Mouse (Mus musculus): Measurements from ENCODE around the gene Prdx6. TPM values are rescaled to one million over a fixed set of nuclear protein-coding genes. Genes with fewer than 3 reads are reported as not detected.

Prdx6 gene
- polyA plus RNA-seq, 1 experiment = 326 TPM

DNA sequence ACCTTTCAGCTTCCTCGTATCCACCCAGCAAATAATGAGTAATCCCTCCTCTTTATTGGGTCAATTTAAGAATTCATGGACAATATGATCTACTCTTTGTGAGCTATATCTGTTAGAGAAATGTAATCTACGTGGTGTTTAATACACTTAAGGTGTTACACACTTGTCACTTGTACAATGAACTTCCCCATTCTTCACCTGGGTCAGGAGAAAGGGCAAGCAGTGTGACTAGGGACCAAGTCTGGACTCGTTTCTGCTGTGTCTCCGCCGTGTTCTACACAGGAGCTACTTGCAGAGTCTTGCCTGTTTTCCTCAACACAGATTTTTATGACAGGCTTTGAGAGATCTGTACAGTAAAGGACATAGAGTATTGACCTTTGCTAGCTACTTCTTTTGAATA is 13.9 kb upstream of the Prdx6 start:
- Histone ChIP-seq H3K9ac (ENCODE audit: low read depth, poor library complexity, severe bottlenecking) (no peak overlapping the region), H3K4me1 (ENCODE audit: control insufficient read depth, insufficient read depth, low read length) (no peaks in the 10 kb centered on the region), H3K27ac (ENCODE audit: insufficient read depth, low read length) (no peak overlapping the region), H3K4me3 (ENCODE audit: low read depth, low read length) (no peak overlapping the region), H3K36me3 (ENCODE audit: control insufficient read depth, insufficient read depth, low read length, poor library complexity, severe bottlenecking) (no peaks in the 10 kb centered on the region), H3K9me3 (replicated peaks; ENCODE audit: control insufficient read depth, insufficient read depth, low read length, poor library complexity, severe bottlenecking) (no peaks in the 10 kb centered on the region), H3K27me3 (ENCODE audit: control insufficient read depth, insufficient read depth, low read length, poor library complexity, severe bottlenecking) (no peaks in the 10 kb centered on the region; the same call in 1 of the 2 replicates)
- TF ChIP-seq CTCF (IDR thresholded peaks at IDR 0.05; ENCODE audit: low read depth, low read length) (no peak), EP300 (IDR thresholded peaks at IDR 0.05; ENCODE audit: insufficient read depth, low read depth, low read length) (no peak), POLR2A (IDR thresholded peaks at IDR 0.05; ENCODE audit: insufficient read depth, low read length) (no peak)

DNA sequence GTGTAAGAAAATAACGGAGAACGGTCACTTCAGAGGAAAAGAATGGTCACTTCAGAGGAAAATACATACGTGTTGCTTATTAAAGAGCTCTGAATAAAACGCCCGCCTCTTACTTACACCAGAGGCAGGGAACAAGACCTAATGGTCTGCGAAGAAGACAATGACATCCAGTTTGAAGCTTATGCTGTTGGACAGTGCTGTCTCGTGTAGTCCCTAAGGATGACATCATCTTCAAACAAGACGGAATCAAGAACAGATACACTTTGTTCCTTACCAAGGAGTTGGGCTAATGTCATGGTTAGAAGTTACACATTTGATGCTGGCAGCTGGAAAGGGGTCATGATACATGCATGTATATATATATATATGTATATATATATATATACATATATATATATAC is 12.6 kb upstream of the Prdx6 start:
- Histone ChIP-seq H3K36me3 (ENCODE audit: control insufficient read depth, insufficient read depth, low read length, poor library complexity, severe bottlenecking) (no peaks in the 10 kb centered on the region), H3K27me3 (ENCODE audit: control insufficient read depth, insufficient read depth, low read length, poor library complexity, severe bottlenecking) (no peaks in the 10 kb centered on the region; the same call in 1 of the 2 replicates), H3K4me3 (ENCODE audit: low read depth, low read length) (no peak overlapping the region), H3K4me1 (ENCODE audit: control insufficient read depth, insufficient read depth, low read length) (no peaks in the 10 kb centered on the region), H3K27ac (ENCODE audit: insufficient read depth, low read length) (no peak overlapping the region), H3K9me3 (replicated peaks; ENCODE audit: control insufficient read depth, insufficient read depth, low read length, poor library complexity, severe bottlenecking) (no peaks in the 10 kb centered on the region), H3K9ac (ENCODE audit: low read depth, poor library complexity, severe bottlenecking) (no peak overlapping the region)
- TF ChIP-seq CTCF (IDR thresholded peaks at IDR 0.05; ENCODE audit: low read depth, low read length) (no peak), EP300 (IDR thresholded peaks at IDR 0.05; ENCODE audit: insufficient read depth, low read depth, low read length) (no peak), POLR2A (IDR thresholded peaks at IDR 0.05; ENCODE audit: insufficient read depth, low read length) (no peak)

DNA sequence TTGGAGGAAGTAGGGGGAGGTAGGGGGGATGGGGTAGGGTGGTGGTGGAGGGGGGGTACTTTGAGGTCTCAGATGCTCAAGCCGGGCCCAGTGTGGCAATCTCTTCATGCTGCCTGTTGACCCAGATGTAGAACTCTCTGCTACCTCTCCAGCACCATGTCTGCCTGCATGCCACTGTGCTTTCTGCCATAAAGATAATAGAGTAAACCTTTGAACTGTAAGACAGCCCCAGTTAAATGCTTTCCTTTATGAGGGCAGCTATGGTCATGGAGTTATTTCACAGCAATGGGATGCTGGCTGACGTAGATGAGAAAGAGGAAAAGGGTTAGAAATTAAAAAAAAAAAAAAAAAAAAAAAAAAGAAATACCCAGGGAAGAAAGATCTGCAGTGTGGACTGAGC is 11.5 kb upstream of the Prdx6 start:
- H3K27ac ChIP-seq (ENCODE audit: insufficient read depth, low read length) = no peak overlapping the region
- TF ChIP-seq CTCF (IDR thresholded peaks at IDR 0.05; ENCODE audit: low read depth, low read length) (no peak), POLR2A (IDR thresholded peaks at IDR 0.05; ENCODE audit: insufficient read depth, low read length) (no peak), EP300 (IDR thresholded peaks at IDR 0.05; ENCODE audit: insufficient read depth, low read depth, low read length) (no peak)

GRCm38 (mm10) chr1:161260761-161261160 is 9.7 kb upstream of the Prdx6 start:
- H3K9me3 ChIP-seq (replicated peaks; ENCODE audit: control insufficient read depth, insufficient read depth, low read length, poor library complexity, severe bottlenecking) = no peaks in the 10 kb centered on the region
- H3K9ac ChIP-seq (ENCODE audit: low read depth, poor library complexity, severe bottlenecking) = no peak overlapping the region
- H3K4me1 ChIP-seq (ENCODE audit: control insufficient read depth, insufficient read depth, low read length) = no peaks in the 10 kb centered on the region
- H3K27me3 ChIP-seq (ENCODE audit: control insufficient read depth, insufficient read depth, low read length, poor library complexity, severe bottlenecking) = no peaks in the 10 kb centered on the region; the same call in 1 of the 2 replicates
- H3K36me3 ChIP-seq (ENCODE audit: control insufficient read depth, insufficient read depth, low read length, poor library complexity, severe bottlenecking) = no peaks in the 10 kb centered on the region
- TF ChIP-seq POLR2A (IDR thresholded peaks at IDR 0.05; ENCODE audit: insufficient read depth, low read length) (no peak), CTCF (IDR thresholded peaks at IDR 0.05; ENCODE audit: low read depth, low read length) (no peak), EP300 (IDR thresholded peaks at IDR 0.05; ENCODE audit: insufficient read depth, low read depth, low read length) (no peak)
- H3K27ac ChIP-seq (ENCODE audit: insufficient read depth, low read length) = no peak overlapping the region
- H3K4me3 ChIP-seq (ENCODE audit: low read depth, low read length) = no peak overlapping the region

More for the DNA sequence above, 11.5 kb upstream of the Prdx6 start:
- Histone ChIP-seq H3K4me3 (ENCODE audit: low read depth, low read length) (no peak overlapping the region), H3K9ac (ENCODE audit: low read depth, poor library complexity, severe bottlenecking) (no peak overlapping the region), H3K4me1 (ENCODE audit: control insufficient read depth, insufficient read depth, low read length) (no peaks in the 10 kb centered on the region), H3K9me3 (replicated peaks; ENCODE audit: control insufficient read depth, insufficient read depth, low read length, poor library complexity, severe bottlenecking) (no peaks in the 10 kb centered on the region), H3K36me3 (ENCODE audit: control insufficient read depth, insufficient read depth, low read length, poor library complexity, severe bottlenecking) (no peaks in the 10 kb centered on the region), H3K27me3 (ENCODE audit: control insufficient read depth, insufficient read depth, low read length, poor library complexity, severe bottlenecking) (no peaks in the 10 kb centered on the region; the same call in 1 of the 2 replicates)

- no peak overlapping the region for H3K27ac ChIP-seq (ENCODE audit: insufficient read depth, low read length)
- H3K36me3 ChIP-seq (ENCODE audit: control insufficient read depth, insufficient read depth, low read length, poor library complexity, severe bottlenecking) = no peaks in the 10 kb centered on the region
- no peak overlapping the region for H3K4me3 ChIP-seq (ENCODE audit: low read depth, low read length)
- H3K4me1 ChIP-seq (ENCODE audit: control insufficient read depth, insufficient read depth, low read length) = no peaks in the 10 kb centered on the region
- TF ChIP-seq POLR2A (IDR thresholded peaks at IDR 0.05; ENCODE audit: insufficient read depth, low read length) (no peak), CTCF (IDR thresholded peaks at IDR 0.05; ENCODE audit: low read depth, low read length) (no peak), EP300 (IDR thresholded peaks at IDR 0.05; ENCODE audit: insufficient read depth, low read depth, low read length) (no peak)
- H3K27me3 ChIP-seq (ENCODE audit: control insufficient read depth, insufficient read depth, low read length, poor library complexity, severe bottlenecking) = no peaks in the 10 kb centered on the region; the same call in 1 of the 2 replicates
- H3K9ac ChIP-seq (ENCODE audit: low read depth, poor library complexity, severe bottlenecking) = no peak overlapping the region
- H3K9me3 ChIP-seq (replicated peaks; ENCODE audit: control insufficient read depth, insufficient read depth, low read length, poor library complexity, severe bottlenecking) = no peaks in the 10 kb centered on the region
Measured at GRCm38 (mm10) chr1:161259142-161259541, 8.1 kb upstream of the Prdx6 start.

DNA sequence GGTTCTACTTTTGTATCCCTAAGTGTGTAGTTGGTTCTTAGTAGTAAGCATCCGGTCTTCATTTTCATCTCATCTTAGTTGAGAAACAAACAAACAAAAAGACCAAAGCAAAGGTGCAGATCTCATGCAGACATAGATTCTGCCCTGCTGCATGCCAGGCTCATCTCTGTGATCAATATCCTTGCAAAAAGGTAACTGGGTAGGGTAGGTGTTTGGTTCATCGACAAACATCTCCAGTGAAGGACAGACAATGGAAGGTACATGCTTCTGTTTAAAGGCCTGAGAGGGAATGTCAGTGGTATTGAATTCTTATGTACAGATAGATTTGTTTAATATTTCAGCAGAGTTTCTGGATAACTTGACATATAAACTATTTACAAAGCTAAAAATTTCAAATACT is 7.3 kb upstream of the Prdx6 start:
- Histone ChIP-seq H3K9ac (ENCODE audit: low read depth, poor library complexity, severe bottlenecking) (no peak overlapping the region), H3K4me3 (ENCODE audit: low read depth, low read length) (no peak overlapping the region), H3K9me3 (replicated peaks; ENCODE audit: control insufficient read depth, insufficient read depth, low read length, poor library complexity, severe bottlenecking) (no peaks in the 10 kb centered on the region), H3K27me3 (ENCODE audit: control insufficient read depth, insufficient read depth, low read length, poor library complexity, severe bottlenecking) (no peaks in the 10 kb centered on the region; the same call in 1 of the 2 replicates), H3K36me3 (ENCODE audit: control insufficient read depth, insufficient read depth, low read length, poor library complexity, severe bottlenecking) (no peaks in the 10 kb centered on the region), H3K27ac (ENCODE audit: insufficient read depth, low read length) (no peak overlapping the region), H3K4me1 (ENCODE audit: control insufficient read depth, insufficient read depth, low read length) (no peaks in the 10 kb centered on the region)
- no peak for TF ChIP-seq EP300 (IDR thresholded peaks at IDR 0.05; ENCODE audit: insufficient read depth, low read depth, low read length)
- no peak for TF ChIP-seq POLR2A (IDR thresholded peaks at IDR 0.05; ENCODE audit: insufficient read depth, low read length)
- TF ChIP-seq CTCF (IDR thresholded peaks at IDR 0.05; ENCODE audit: low read depth, low read length) = no peak
